Mouse (Mus musculus): ENCODE measurements around the gene March7. TPM values are rescaled to one million over a fixed set of nuclear protein-coding genes. Genes with fewer than 3 reads are reported as not detected.

The March7 gene
- polyA plus RNA-seq, 2 experiments: 12.1 to 19.9 TPM

DNA sequence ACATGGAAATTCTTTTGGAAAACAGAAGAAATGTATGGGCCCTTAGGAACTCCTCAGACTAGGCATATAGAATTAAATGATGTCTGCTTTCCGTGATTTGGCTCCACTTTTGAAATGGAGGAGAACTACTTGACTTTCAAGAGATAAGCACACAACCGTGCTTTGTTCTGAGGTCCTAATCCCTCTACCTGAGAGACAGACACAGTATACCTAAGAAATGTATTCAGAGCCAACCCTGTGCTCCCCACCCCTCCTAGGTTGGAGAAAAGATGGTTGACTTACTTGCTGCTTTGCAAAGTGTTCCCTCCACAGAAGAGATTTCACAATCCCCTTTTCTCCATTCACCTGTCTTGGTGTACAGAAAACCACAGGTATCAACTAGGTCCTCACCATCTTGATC, 47.1 kb downstream of the March7 start:
- no peak for TF ChIP-seq EP300 (IDR thresholded peaks at IDR 0.05; ENCODE audit: low read depth)
- no peak for TF ChIP-seq CTCF (IDR thresholded peaks at IDR 0.05; ENCODE audit: low read depth)
- peaks cover 3% of the 10 kb centered on the region for H3K36me3 ChIP-seq (replicated peaks; ENCODE audit: control insufficient read depth, insufficient read depth, low read depth)

GRCm38 (mm10) chr2:60259186-60259585, 49.5 kb downstream of the March7 start:
- H3K27me3 ChIP-seq (ENCODE audit: control insufficient read depth, insufficient read depth, low read length): no peaks in the 10 kb centered on the region

More for the DNA sequence above, 47.1 kb downstream of the March7 start:
- Histone ChIP-seq H3K9me3 (ENCODE audit: control insufficient read depth, low read length) (no peaks in the 10 kb centered on the region), H3K4me1 (replicated peaks; ENCODE audit: control insufficient read depth in 2 of 2, insufficient read depth in 2 of 2, low read length in 1 of 2) (no peaks in the 10 kb centered on the region), H3K27me3 (ENCODE audit: control insufficient read depth, insufficient read depth, low read length) (no peaks in the 10 kb centered on the region), H3K4me2 (ENCODE audit: low read depth) (no peak overlapping the region), H3K27ac (no peak overlapping the region), H3K4me3 (ENCODE audit: insufficient read depth in 1 of 2, low read depth in 2 of 2, low read length in 2 of 2) (no peak overlapping the region), H3K9ac (replicated peaks) (no peak overlapping the region)
- DNase-seq (ENCODE audit: low read depth in 3 of 3, low spot score in 3 of 3) (no peak), ATAC-seq (ENCODE audit: insufficient read depth) (no peak)
- 65% methylated on average over 2 of the region's 2 CpGs for WGBS (ENCODE audit: insufficient replicate concordance)

DNA sequence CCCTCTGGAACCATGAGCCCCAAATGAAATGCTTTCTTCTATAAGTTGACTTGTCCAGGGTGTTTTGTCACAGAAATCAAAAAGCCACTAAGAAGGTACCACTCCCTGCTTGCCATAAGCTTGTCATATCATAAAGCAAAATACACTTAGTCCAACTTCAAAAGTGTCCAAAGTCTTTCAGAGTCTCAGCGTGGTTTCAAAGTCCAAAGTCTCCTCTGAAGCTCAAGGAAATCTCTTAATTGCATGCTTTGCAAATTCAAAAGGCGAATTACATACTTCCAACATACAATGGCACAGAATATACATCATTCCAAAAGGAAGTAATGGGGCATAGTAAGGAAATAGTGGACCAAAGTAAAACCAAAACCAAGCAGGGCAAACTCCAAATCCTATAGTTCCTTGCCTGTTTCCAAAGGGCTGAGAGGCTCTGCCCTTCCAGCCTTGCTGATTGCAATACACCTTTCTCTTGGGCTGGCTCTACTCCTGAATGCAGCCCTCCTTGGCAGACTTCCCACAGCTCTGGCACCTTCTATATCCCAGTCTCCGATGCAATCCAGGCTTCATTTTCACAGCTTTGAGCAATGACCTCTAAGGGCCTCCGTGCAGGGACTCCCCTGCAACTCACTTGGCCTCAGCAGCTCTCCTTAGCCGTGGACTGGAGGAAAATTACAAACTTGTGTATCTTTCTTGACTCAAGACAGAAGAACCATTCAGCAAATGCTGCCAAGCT, 51.1 kb downstream of the March7 start:
- Histone ChIP-seq H3K9ac (replicated peaks) (no peak overlapping the region), H3K9me3 (ENCODE audit: control insufficient read depth, low read length) (no peaks in the 10 kb centered on the region), H3K4me1 (replicated peaks; ENCODE audit: control insufficient read depth in 2 of 2, insufficient read depth in 2 of 2, low read length in 1 of 2) (no peaks in the 10 kb centered on the region), H3K4me2 (ENCODE audit: low read depth) (no peak overlapping the region), H3K27ac (no peak overlapping the region), H3K4me3 (ENCODE audit: insufficient read depth in 1 of 2, low read depth in 2 of 2, low read length in 2 of 2) (no peak overlapping the region), H3K36me3 (replicated peaks; ENCODE audit: control insufficient read depth, insufficient read depth, low read depth) (no peaks in the 10 kb centered on the region; the same call in 1 of the 2 replicates), H3K27me3 (ENCODE audit: control insufficient read depth, insufficient read depth, low read length) (no peaks in the 10 kb centered on the region)
- TF ChIP-seq EP300 (IDR thresholded peaks at IDR 0.05; ENCODE audit: low read depth): no peak
- no peak for TF ChIP-seq CTCF (IDR thresholded peaks at IDR 0.05; ENCODE audit: low read depth)
- ATAC-seq (ENCODE audit: insufficient read depth) (no peak), DNase-seq (ENCODE audit: low read depth in 3 of 3, low spot score in 3 of 3) (no peak)
- WGBS (ENCODE audit: insufficient replicate concordance): 65% methylated on average over 5 of the region's 5 CpGs

More at GRCm38 (mm10) chr2:60259186-60259585, 49.5 kb downstream of the March7 start:
- Histone ChIP-seq H3K4me2 (ENCODE audit: low read depth) (no peak overlapping the region), H3K4me3 (ENCODE audit: insufficient read depth in 1 of 2, low read depth in 2 of 2, low read length in 2 of 2) (no peak overlapping the region), H3K27ac (no peak overlapping the region), H3K9me3 (ENCODE audit: control insufficient read depth, low read length) (no peaks in the 10 kb centered on the region), H3K9ac (replicated peaks) (no peak overlapping the region), H3K36me3 (replicated peaks; ENCODE audit: control insufficient read depth, insufficient read depth, low read depth) (peaks cover 3% of the 10 kb centered on the region), H3K4me1 (replicated peaks; ENCODE audit: control insufficient read depth in 2 of 2, insufficient read depth in 2 of 2, low read length in 1 of 2) (no peaks in the 10 kb centered on the region)
- no peak for DNase-seq (ENCODE audit: low read depth in 3 of 3, low spot score in 3 of 3)
- no peak for ATAC-seq (ENCODE audit: insufficient read depth)
- TF ChIP-seq CTCF (IDR thresholded peaks at IDR 0.05; ENCODE audit: low read depth) (no peak), EP300 (IDR thresholded peaks at IDR 0.05; ENCODE audit: low read depth) (no peak)
- 84% methylated on average over 5 of the region's 5 CpGs for WGBS (ENCODE audit: insufficient replicate concordance)

DNA sequence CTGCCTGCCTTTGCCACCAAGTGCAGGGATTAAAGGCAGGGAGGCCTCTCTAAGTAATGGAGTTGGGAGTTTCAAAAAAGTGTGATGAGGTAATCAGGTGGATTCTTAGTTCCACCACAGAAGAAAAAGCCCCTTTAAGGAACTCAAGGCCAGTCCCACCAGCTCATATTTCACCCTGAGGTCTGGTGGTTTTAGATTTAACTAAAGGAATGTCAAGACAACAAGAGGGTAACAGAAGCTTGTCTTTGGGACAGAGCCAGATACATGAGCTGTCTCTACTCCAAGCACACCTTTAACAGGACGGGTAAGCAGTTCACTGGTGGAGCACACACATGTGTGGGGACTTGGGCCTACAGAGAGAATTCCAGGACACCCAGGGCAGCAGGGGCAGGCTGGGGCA, 57.9 kb downstream of the March7 start:
- H3K9ac ChIP-seq (replicated peaks): no peak overlapping the region
- H3K4me1 ChIP-seq (replicated peaks; ENCODE audit: control insufficient read depth in 2 of 2, insufficient read depth in 2 of 2, low read length in 1 of 2): 0 out of 4 replicates have a peak, but pooled peaks cover 0 to 3% of the 10 kb centered on the region in 2 experiments
- no peak overlapping the region for H3K4me2 ChIP-seq (ENCODE audit: low read depth)
- H3K4me3 ChIP-seq (ENCODE audit: insufficient read depth in 1 of 2, low read depth in 2 of 2, low read length in 2 of 2): no peak overlapping the region
- TF ChIP-seq CTCF (IDR thresholded peaks at IDR 0.05; ENCODE audit: low read depth) (no peak), EP300 (IDR thresholded peaks at IDR 0.05; ENCODE audit: low read depth) (no peak)
- no peaks in the 10 kb centered on the region for H3K9me3 ChIP-seq (ENCODE audit: control insufficient read depth, low read length)
- H3K36me3 ChIP-seq (replicated peaks; ENCODE audit: control insufficient read depth, insufficient read depth, low read depth): no peaks in the 10 kb centered on the region
- H3K27ac ChIP-seq: no peak overlapping the region
- DNase-seq (ENCODE audit: low read depth in 3 of 3, low spot score in 3 of 3) (no peak), ATAC-seq (ENCODE audit: insufficient read depth) (no peak)
- WGBS (ENCODE audit: insufficient replicate concordance): 44% methylated on average over 1 of the region's 1 CpGs
- H3K27me3 ChIP-seq (ENCODE audit: control insufficient read depth, insufficient read depth, low read length): no peaks in the 10 kb centered on the region

GRCm38 (mm10) chr2:60269856-60270479, 60.3 kb downstream of the March7 start:
- Histone ChIP-seq H3K9me3 (ENCODE audit: control insufficient read depth, low read length) (no peaks in the 10 kb centered on the region), H3K4me2 (ENCODE audit: low read depth) (no peak overlapping the region), H3K4me3 (ENCODE audit: insufficient read depth in 1 of 2, low read depth in 2 of 2, low read length in 2 of 2) (no peak overlapping the region), H3K36me3 (replicated peaks; ENCODE audit: control insufficient read depth, insufficient read depth, low read depth) (no peaks in the 10 kb centered on the region), H3K4me1 (replicated peaks; ENCODE audit: control insufficient read depth in 2 of 2, insufficient read depth in 2 of 2, low read length in 1 of 2) (0 out of 4 replicates have a peak, but pooled peaks cover 0 to 3% of the 10 kb centered on the region in 2 experiments), H3K9ac (replicated peaks) (no peak overlapping the region), H3K27me3 (ENCODE audit: control insufficient read depth, insufficient read depth, low read length) (no peaks in the 10 kb centered on the region), H3K27ac (no peak overlapping the region)
- TF ChIP-seq CTCF (IDR thresholded peaks at IDR 0.05; ENCODE audit: low read depth) (no peak), EP300 (IDR thresholded peaks at IDR 0.05; ENCODE audit: low read depth) (no peak)
- 77% methylated on average over 14 of the region's 14 CpGs for WGBS (ENCODE audit: insufficient replicate concordance)
- ATAC-seq (ENCODE audit: insufficient read depth) (no peak), DNase-seq (ENCODE audit: low read depth in 3 of 3, low spot score in 3 of 3) (no peak)
